Mouse (Mus musculus): ENCODE data around the gene Nfatc2. TPM values are rescaled to one million over a fixed set of nuclear protein-coding genes. Genes with fewer than 3 reads are reported as not detected.

Nfatc2 gene
- polyA plus RNA-seq, 3 experiments from 2014 or later: 21.7 to 24.8 (median 23.1) TPM

GRCm38 (mm10) chr2:168428375-168428901 lies 173.0 kb downstream of the Nfatc2 start:
- ATAC-seq: no peak

Other genes starting within 250 kb of the Nfatc2 start
- 10 to 100 TPM in 2 of 3 experiments, 1 to 10 TPM in 1; 6.8 to 11.0 (median 10.6) TPM for gene Atp9a, start 140.8 kb upstream of the Nfatc2 start, polyA plus RNA-seq (2017; shearing (Covaris generic))
- under 1 TPM in 1 of 3 experiments, not detected in 2; 0.13 TPM for gene Sall4, start 166.3 kb upstream of the Nfatc2 start, polyA plus RNA-seq (2017; shearing (Covaris generic))

Data from inflammation-experienced regulatory T-cells, adult 6 months (primary cell).